Mouse (Mus musculus): ENCODE data around the gene Ebf3. TPM values are rescaled to one million over a fixed set of nuclear protein-coding genes. Genes with fewer than 3 reads are reported as not detected.

Ebf3 gene
- polyA plus RNA-seq, 1 experiment from 2014 or later: not detected

- Histone ChIP-seq H3K9me3 (replicated peaks; ENCODE audit: control insufficient read depth, low read length) (no peaks in the 10 kb centered on the region), H3K4me3 (ENCODE audit: low read depth, low read length) (no peak overlapping the region), H3K9ac (ENCODE audit: low read depth, low read length) (no peak overlapping the region), H3K27me3 (ENCODE audit: control insufficient read depth, insufficient read depth, low read depth, low read length) (peaks cover 27% of the 10 kb centered on the region), H3K4me1 (ENCODE audit: control insufficient read depth, low read depth, low read length) (no peaks in the 10 kb centered on the region), H3K27ac (ENCODE audit: low read length) (no peak overlapping the region), H3K36me3 (ENCODE audit: control insufficient read depth, insufficient read depth) (no peaks in the 10 kb centered on the region), H3K4me2 (ENCODE audit: low read depth, low read length) (no peak overlapping the region)
- ATAC-seq (ENCODE audit: low read depth): no peak
- 53% methylated on average over 24 of the region's 24 CpGs for WGBS (ENCODE audit: insufficient replicate concordance)
Observed at GRCm38 (mm10) chr7:137297594-137298381, 16.5 kb downstream of the Ebf3 start.

- no peaks in the 10 kb centered on the region for H3K4me1 ChIP-seq (ENCODE audit: control insufficient read depth, low read depth, low read length)
- H3K36me3 ChIP-seq (ENCODE audit: control insufficient read depth, insufficient read depth): no peaks in the 10 kb centered on the region
- no peak overlapping the region for H3K9ac ChIP-seq (ENCODE audit: low read depth, low read length)
- no peak overlapping the region for H3K4me2 ChIP-seq (ENCODE audit: low read depth, low read length)
- H3K4me3 ChIP-seq (ENCODE audit: low read depth, low read length): no peak overlapping the region
- ATAC-seq (ENCODE audit: low read depth): no peak
- no peak overlapping the region for H3K27ac ChIP-seq (ENCODE audit: low read length)
- H3K27me3 ChIP-seq (ENCODE audit: control insufficient read depth, insufficient read depth, low read depth, low read length): peaks cover 27% of the 10 kb centered on the region
- 50% methylated on average over 7 of the region's 7 CpGs for WGBS (ENCODE audit: insufficient replicate concordance)
- no peaks in the 10 kb centered on the region for H3K9me3 ChIP-seq (replicated peaks; ENCODE audit: control insufficient read depth, low read length)
Observed at GRCm38 (mm10) chr7:137297131-137297530, 17.1 kb downstream of the Ebf3 start.

GRCm38 (mm10) chr7:137295612-137296011, 18.6 kb downstream of the Ebf3 start:
- Histone ChIP-seq H3K27me3 (ENCODE audit: control insufficient read depth, insufficient read depth, low read depth, low read length) (peaks cover 17% of the 10 kb centered on the region), H3K9ac (ENCODE audit: low read depth, low read length) (no peak overlapping the region), H3K4me1 (ENCODE audit: control insufficient read depth, low read depth, low read length) (no peaks in the 10 kb centered on the region), H3K4me2 (ENCODE audit: low read depth, low read length) (no peak overlapping the region), H3K36me3 (ENCODE audit: control insufficient read depth, insufficient read depth) (no peaks in the 10 kb centered on the region), H3K27ac (ENCODE audit: low read length) (no peak overlapping the region), H3K9me3 (replicated peaks; ENCODE audit: control insufficient read depth, low read length) (no peaks in the 10 kb centered on the region), H3K4me3 (ENCODE audit: low read depth, low read length) (no peak overlapping the region)
- ATAC-seq (ENCODE audit: low read depth): no peak
- 62% methylated on average over 7 of the region's 7 CpGs for WGBS (ENCODE audit: insufficient replicate concordance)

GRCm38 (mm10) chr7:137294446-137294845, 19.8 kb downstream of the Ebf3 start:
- Histone ChIP-seq H3K27me3 (ENCODE audit: control insufficient read depth, insufficient read depth, low read depth, low read length) (peaks cover 5% of the 10 kb centered on the region), H3K36me3 (ENCODE audit: control insufficient read depth, insufficient read depth) (no peaks in the 10 kb centered on the region), H3K4me1 (ENCODE audit: control insufficient read depth, low read depth, low read length) (no peaks in the 10 kb centered on the region), H3K4me3 (ENCODE audit: low read depth, low read length) (no peak overlapping the region), H3K4me2 (ENCODE audit: low read depth, low read length) (no peak overlapping the region), H3K27ac (ENCODE audit: low read length) (no peak overlapping the region), H3K9me3 (replicated peaks; ENCODE audit: control insufficient read depth, low read length) (no peaks in the 10 kb centered on the region), H3K9ac (ENCODE audit: low read depth, low read length) (no peak overlapping the region)
- 64% methylated on average over 7 of the region's 7 CpGs for WGBS (ENCODE audit: insufficient replicate concordance)
- no peak for ATAC-seq (ENCODE audit: low read depth)

GRCm38 (mm10) chr7:137289290-137289957, 24.8 kb downstream of the Ebf3 start:
- no peak overlapping the region for H3K4me3 ChIP-seq (ENCODE audit: low read depth, low read length)
- no peaks in the 10 kb centered on the region for H3K4me1 ChIP-seq (ENCODE audit: control insufficient read depth, low read depth, low read length)
- H3K27me3 ChIP-seq (ENCODE audit: control insufficient read depth, insufficient read depth, low read depth, low read length): no peaks in the 10 kb centered on the region
- H3K9me3 ChIP-seq (replicated peaks; ENCODE audit: control insufficient read depth, low read length): no peaks in the 10 kb centered on the region
- H3K4me2 ChIP-seq (ENCODE audit: low read depth, low read length): no peak overlapping the region
- no peaks in the 10 kb centered on the region for H3K36me3 ChIP-seq (ENCODE audit: control insufficient read depth, insufficient read depth)
- H3K9ac ChIP-seq (ENCODE audit: low read depth, low read length): no peak overlapping the region
- H3K27ac ChIP-seq (ENCODE audit: low read length): no peak overlapping the region
- WGBS (ENCODE audit: insufficient replicate concordance): 22% methylated on average over 3 of the region's 3 CpGs
- no peak for ATAC-seq (ENCODE audit: low read depth)

GRCm38 (mm10) chr7:137278171-137278570, 36.1 kb downstream of the Ebf3 start:
- ATAC-seq (ENCODE audit: low read depth): no peak
- Histone ChIP-seq H3K9ac (ENCODE audit: low read depth, low read length) (no peak overlapping the region), H3K36me3 (ENCODE audit: control insufficient read depth, insufficient read depth) (no peaks in the 10 kb centered on the region), H3K4me3 (ENCODE audit: low read depth, low read length) (no peak overlapping the region), H3K4me1 (ENCODE audit: control insufficient read depth, low read depth, low read length) (no peaks in the 10 kb centered on the region), H3K27ac (ENCODE audit: low read length) (no peak overlapping the region), H3K27me3 (ENCODE audit: control insufficient read depth, insufficient read depth, low read depth, low read length) (no peaks in the 10 kb centered on the region), H3K9me3 (replicated peaks; ENCODE audit: control insufficient read depth, low read length) (no peaks in the 10 kb centered on the region), H3K4me2 (ENCODE audit: low read depth, low read length) (no peak overlapping the region)
- 69% methylated on average over 7 of the region's 7 CpGs for WGBS (ENCODE audit: insufficient replicate concordance)

- Histone ChIP-seq H3K4me1 (ENCODE audit: control insufficient read depth, low read depth, low read length) (no peaks in the 10 kb centered on the region), H3K4me3 (ENCODE audit: low read depth, low read length) (no peak overlapping the region), H3K9ac (ENCODE audit: low read depth, low read length) (no peak overlapping the region), H3K36me3 (ENCODE audit: control insufficient read depth, insufficient read depth) (no peaks in the 10 kb centered on the region), H3K27me3 (ENCODE audit: control insufficient read depth, insufficient read depth, low read depth, low read length) (no peaks in the 10 kb centered on the region), H3K9me3 (replicated peaks; ENCODE audit: control insufficient read depth, low read length) (no peaks in the 10 kb centered on the region), H3K4me2 (ENCODE audit: low read depth, low read length) (no peak overlapping the region), H3K27ac (ENCODE audit: low read length) (no peak overlapping the region)
- ATAC-seq (ENCODE audit: low read depth): no peak
- 68% methylated on average over 5 of the region's 5 CpGs for WGBS (ENCODE audit: insufficient replicate concordance)
Observed at GRCm38 (mm10) chr7:137277713-137278112, 36.5 kb downstream of the Ebf3 start.

- Histone ChIP-seq H3K4me1 (ENCODE audit: control insufficient read depth, low read depth, low read length) (no peaks in the 10 kb centered on the region), H3K4me2 (ENCODE audit: low read depth, low read length) (no peak overlapping the region), H3K36me3 (ENCODE audit: control insufficient read depth, insufficient read depth) (no peaks in the 10 kb centered on the region), H3K9ac (ENCODE audit: low read depth, low read length) (no peak overlapping the region), H3K9me3 (replicated peaks; ENCODE audit: control insufficient read depth, low read length) (no peaks in the 10 kb centered on the region), H3K27me3 (ENCODE audit: control insufficient read depth, insufficient read depth, low read depth, low read length) (no peaks in the 10 kb centered on the region), H3K4me3 (ENCODE audit: low read depth, low read length) (no peak overlapping the region), H3K27ac (ENCODE audit: low read length) (no peak overlapping the region)
- WGBS (ENCODE audit: insufficient replicate concordance): 63% methylated on average over 10 of the region's 10 CpGs
- no peak for ATAC-seq (ENCODE audit: low read depth)
Observed at GRCm38 (mm10) chr7:137272252-137272651, 42.0 kb downstream of the Ebf3 start.

- no peak overlapping the region for H3K4me3 ChIP-seq (ENCODE audit: low read depth, low read length)
- no peaks in the 10 kb centered on the region for H3K4me1 ChIP-seq (ENCODE audit: control insufficient read depth, low read depth, low read length)
- no peak for ATAC-seq (ENCODE audit: low read depth)
- no peak overlapping the region for H3K27ac ChIP-seq (ENCODE audit: low read length)
- H3K4me2 ChIP-seq (ENCODE audit: low read depth, low read length): no peak overlapping the region
- H3K9ac ChIP-seq (ENCODE audit: low read depth, low read length): no peak overlapping the region
- WGBS (ENCODE audit: insufficient replicate concordance): 42% methylated on average over 8 of the region's 8 CpGs
- no peaks in the 10 kb centered on the region; the same call in 1 of the 2 replicates for H3K27me3 ChIP-seq (ENCODE audit: control insufficient read depth, insufficient read depth, low read depth, low read length)
- H3K9me3 ChIP-seq (replicated peaks; ENCODE audit: control insufficient read depth, low read length): no peaks in the 10 kb centered on the region
- no peaks in the 10 kb centered on the region for H3K36me3 ChIP-seq (ENCODE audit: control insufficient read depth, insufficient read depth)
Observed at GRCm38 (mm10) chr7:137268452-137269155, 45.6 kb downstream of the Ebf3 start.
